Mouse (Mus musculus): Measurements from ENCODE around the gene Anks3. TPM values are rescaled to one million over a fixed set of nuclear protein-coding genes. Genes with fewer than 3 reads are reported as not detected.

Gene Anks3
- total and polyA plus RNA-seq, 3 experiments, result 27.1 to 33.9 TPM; not detected in 1

- no peaks in the 10 kb centered on the region for H3K79me2 ChIP-seq (ENCODE audit: control insufficient read depth, insufficient read depth, low read length, poor library complexity)
- no peaks in the 10 kb centered on the region for H3K36me3 ChIP-seq (ENCODE audit: control insufficient read depth in 1 of 2, insufficient read depth in 2 of 2, low read length in 2 of 2)
- no peak overlapping the region for H3K4me3 ChIP-seq (ENCODE audit: control insufficient read depth in 1 of 2, insufficient read depth in 1 of 2, low read depth in 2 of 2, low read length in 2 of 2)
- no peaks in the 10 kb centered on the region for H3K27me3 ChIP-seq (ENCODE audit: control insufficient read depth in 1 of 2, insufficient read depth in 2 of 2, low read length in 2 of 2)
- H3K4me1 ChIP-seq (ENCODE audit: control insufficient read depth in 1 of 2, insufficient read depth in 2 of 2, low read length in 2 of 2), result no peaks in the 10 kb centered on the region
- H3K27ac ChIP-seq (ENCODE audit: control insufficient read depth, low read depth, low read length), result no peak overlapping the region
- no peaks in the 10 kb centered on the region for H3K9me3 ChIP-seq (replicated peaks; ENCODE audit: insufficient read depth, low read length)
- TF ChIP-seq GABPA (IDR thresholded peaks at IDR 0.05; ENCODE audit: low read depth, low read length) (no peak), CHD2 (IDR thresholded peaks at IDR 0.05; ENCODE audit: low read length) (no peak), JUND (IDR thresholded peaks at IDR 0.05; ENCODE audit: low read depth, low read length) (no peak), SMC3 (IDR thresholded peaks at IDR 0.05; ENCODE audit: low read depth, low read length) (no peak), ZC3H11A (IDR thresholded peaks at IDR 0.05; ENCODE audit: low read depth, low read length) (no peak), GATA1 (IDR thresholded peaks at IDR 0.05; ENCODE audit: low read depth, low read length) (no peak), MYB (IDR thresholded peaks at IDR 0.05; ENCODE audit: low read depth, low read length) (no peak), E2F4 (IDR thresholded peaks at IDR 0.05; ENCODE audit: borderline replicate concordance, low read depth, low read length) (no peak), EP300 (IDR thresholded peaks at IDR 0.05; ENCODE audit: low read depth in 1 of 2, low read length in 2 of 2) (no peak)
- no peak for DNase-seq (ENCODE audit: low read depth, low spot score)
- H3K9ac ChIP-seq (ENCODE audit: control insufficient read depth, low read depth, low read length, poor library complexity, severe bottlenecking), result no peak overlapping the region
Measured at GRCm38 (mm10) chr16:4928474-4928873, 35.5 kb downstream of the Anks3 start.

GRCm38 (mm10) chr16:4927967-4928366 lies 36.0 kb downstream of the Anks3 start:
- no peak overlapping the region for H3K27ac ChIP-seq (ENCODE audit: control insufficient read depth, low read depth, low read length)
- no peaks in the 10 kb centered on the region for H3K79me2 ChIP-seq (ENCODE audit: control insufficient read depth, insufficient read depth, low read length, poor library complexity)
- DNase-seq (ENCODE audit: low read depth, low spot score), result no peak
- H3K9me3 ChIP-seq (replicated peaks; ENCODE audit: insufficient read depth, low read length), result no peaks in the 10 kb centered on the region
- H3K27me3 ChIP-seq (ENCODE audit: control insufficient read depth in 1 of 2, insufficient read depth in 2 of 2, low read length in 2 of 2), result no peaks in the 10 kb centered on the region
- no peak overlapping the region for H3K9ac ChIP-seq (ENCODE audit: control insufficient read depth, low read depth, low read length, poor library complexity, severe bottlenecking)
- H3K36me3 ChIP-seq (ENCODE audit: control insufficient read depth in 1 of 2, insufficient read depth in 2 of 2, low read length in 2 of 2), result no peaks in the 10 kb centered on the region
- TF ChIP-seq MAFK (IDR thresholded peaks at IDR 0.05; ENCODE audit: borderline replicate concordance, low read depth, low read length) (no peak), MXI1 (IDR thresholded peaks at IDR 0.05; ENCODE audit: low read depth, low read length) (no peak)
- no peaks in the 10 kb centered on the region for H3K4me1 ChIP-seq (ENCODE audit: control insufficient read depth in 1 of 2, insufficient read depth in 2 of 2, low read length in 2 of 2)
- no peak overlapping the region for H3K4me3 ChIP-seq (ENCODE audit: control insufficient read depth in 1 of 2, insufficient read depth in 1 of 2, low read depth in 2 of 2, low read length in 2 of 2)

GRCm38 (mm10) chr16:4923996-4924395 lies 40.0 kb downstream of the Anks3 start:
- TF ChIP-seq SIN3A (IDR thresholded peaks at IDR 0.05; ENCODE audit: low read length) (no peak), USF2 (IDR thresholded peaks at IDR 0.05; ENCODE audit: borderline replicate concordance in 1 of 2, insufficient read depth in 1 of 2, low read depth in 1 of 2, low read length in 2 of 2) (no peak), TCF12 (IDR thresholded peaks at IDR 0.05; ENCODE audit: low read depth, low read length) (no peak), MAFK (IDR thresholded peaks at IDR 0.05; ENCODE audit: borderline replicate concordance, low read depth, low read length) (no peak), RCOR1 (IDR thresholded peaks at IDR 0.05; ENCODE audit: low read depth, low read length) (no peak), UBTF (IDR thresholded peaks at IDR 0.05; ENCODE audit: borderline replicate concordance, insufficient read depth, low read depth, low read length) (no peak), USF1 (IDR thresholded peaks at IDR 0.05; ENCODE audit: low read depth, low read length) (no peak), NRF1 (IDR thresholded peaks at IDR 0.05; ENCODE audit: insufficient read depth, low read depth, low read length, poor library complexity, severe bottlenecking) (no peak), RAD21 (IDR thresholded peaks at IDR 0.05; ENCODE audit: low read depth, low read length) (no peak), TAL1 (IDR thresholded peaks at IDR 0.05; ENCODE audit: low read length) (no peak), MXI1 (IDR thresholded peaks at IDR 0.05; ENCODE audit: low read depth, low read length) (no peak), ZC3H11A (IDR thresholded peaks at IDR 0.05; ENCODE audit: low read depth, low read length) (no peak), MYC (IDR thresholded peaks at IDR 0.05; ENCODE audit: low read depth, low read length) (no peak), TBP (IDR thresholded peaks at IDR 0.05; ENCODE audit: low read depth, low read length) (no peak)
- no peaks in the 10 kb centered on the region; a peak in 1 of 4 replicates for H3K36me3 ChIP-seq (ENCODE audit: control insufficient read depth in 1 of 2, insufficient read depth in 2 of 2, low read length in 2 of 2)
- no peaks in the 10 kb centered on the region for H3K9me3 ChIP-seq (replicated peaks; ENCODE audit: insufficient read depth, low read length)
- DNase-seq (ENCODE audit: low read depth, low spot score), result no peak
- H3K27me3 ChIP-seq (ENCODE audit: control insufficient read depth in 1 of 2, insufficient read depth in 2 of 2, low read length in 2 of 2), result no peaks in the 10 kb centered on the region
- no peak overlapping the region for H3K4me3 ChIP-seq (ENCODE audit: control insufficient read depth in 1 of 2, insufficient read depth in 1 of 2, low read depth in 2 of 2, low read length in 2 of 2)
- H3K27ac ChIP-seq (ENCODE audit: control insufficient read depth, low read depth, low read length), result no peak overlapping the region
- no peaks in the 10 kb centered on the region for H3K4me1 ChIP-seq (ENCODE audit: control insufficient read depth in 1 of 2, insufficient read depth in 2 of 2, low read length in 2 of 2)
- no peaks in the 10 kb centered on the region for H3K79me2 ChIP-seq (ENCODE audit: control insufficient read depth, insufficient read depth, low read length, poor library complexity)
- H3K9ac ChIP-seq (ENCODE audit: control insufficient read depth, low read depth, low read length, poor library complexity, severe bottlenecking), result no peak overlapping the region
